Mouse (Mus musculus): Measurements from ENCODE around the gene Folh1.

DNA sequence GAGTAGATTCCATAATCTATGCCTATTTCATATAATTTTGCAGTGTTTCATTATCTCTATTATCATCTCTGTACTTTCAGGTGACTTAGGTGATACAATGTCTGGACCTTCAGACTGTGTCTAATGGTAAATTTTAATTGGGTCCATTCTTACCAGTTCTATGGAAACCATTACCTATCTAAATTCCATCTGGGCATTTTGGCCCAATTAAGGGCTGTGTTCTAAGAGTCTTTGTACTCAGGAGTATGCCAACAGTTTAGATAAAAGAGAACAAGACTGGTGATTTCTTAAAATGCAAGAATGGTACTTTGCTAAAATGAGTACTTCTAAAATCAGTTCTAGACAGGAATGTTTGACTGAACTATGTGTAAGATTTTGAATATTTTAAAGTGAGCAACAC lies 87.7 kb downstream of the Folh1 start, which contains the start of gene Olfr292:
- TF ChIP-seq CTCF (IDR thresholded peaks at IDR 0.05; ENCODE audit: extremely low read depth, insufficient read depth, low read length) (no peak), POLR2A (IDR thresholded peaks at IDR 0.05; ENCODE audit: extremely low read depth, insufficient read depth, low read length) (no peak)

Measured in cortical plate, adult 2 months (tissue).